Mouse (Mus musculus): Measurements from ENCODE around the gene Kirrel.

The Kirrel gene

DNA sequence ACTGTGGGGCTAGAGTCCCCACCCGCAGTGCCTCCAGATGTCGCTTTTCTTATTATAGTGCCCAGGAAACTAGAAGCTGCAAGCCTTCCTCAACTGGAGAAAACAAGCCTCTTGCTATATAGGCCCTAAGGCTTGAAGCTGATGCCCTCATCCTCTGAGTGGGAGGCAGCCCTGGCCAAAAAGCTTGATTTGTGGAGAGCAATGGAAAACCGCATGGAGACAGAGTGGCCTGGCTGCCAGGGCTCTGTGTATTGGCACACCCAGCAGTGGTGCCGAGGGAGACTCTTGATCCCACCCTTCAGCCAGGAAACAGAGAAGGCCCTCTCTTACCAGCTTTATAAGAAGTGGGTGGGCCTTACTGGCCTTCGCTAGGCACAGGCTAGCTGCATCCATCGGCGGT is 15.4 kb downstream of the Kirrel start:
- Histone ChIP-seq H3K36me3 (ENCODE audit: control insufficient read depth, insufficient read depth, low read length, poor library complexity, severe bottlenecking) (no peaks in the 10 kb centered on the region), H3K27me3 (ENCODE audit: control insufficient read depth, insufficient read depth, low read length, poor library complexity, severe bottlenecking) (no peaks in the 10 kb centered on the region)
- no peak for DNase-seq (ENCODE audit: low read depth, low spot score)

DNA sequence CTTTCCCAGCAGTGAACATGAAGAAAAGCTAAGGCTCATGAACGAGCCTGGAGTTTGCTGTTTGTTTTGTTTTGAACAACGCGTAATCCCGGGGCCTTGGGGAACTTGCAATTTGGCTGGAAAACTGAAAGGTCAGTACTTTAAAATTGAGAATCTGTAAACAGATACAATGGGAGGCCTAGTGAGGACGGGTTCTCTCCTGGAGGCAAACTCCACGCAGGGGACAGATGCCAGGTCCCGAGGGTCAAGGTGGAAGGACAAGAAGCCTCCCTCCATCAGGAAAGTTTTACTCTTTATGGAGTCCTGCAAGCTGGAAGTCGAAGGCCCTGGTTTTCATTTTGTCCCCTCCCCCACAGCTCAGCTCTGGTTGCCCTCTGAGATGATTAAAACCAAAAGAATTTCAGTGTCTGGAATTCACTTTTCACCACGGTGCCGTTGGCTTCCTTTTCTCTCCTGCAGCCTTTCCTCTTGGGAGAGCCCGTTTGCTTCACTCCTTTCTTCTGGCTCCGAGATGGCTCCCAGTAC is 16.7 kb downstream of the Kirrel start:
- DNase-seq (ENCODE audit: low read depth, low spot score): no peak
- H3K27me3 ChIP-seq (ENCODE audit: control insufficient read depth, insufficient read depth, low read length, poor library complexity, severe bottlenecking): no peaks in the 10 kb centered on the region
- no peaks in the 10 kb centered on the region for H3K36me3 ChIP-seq (ENCODE audit: control insufficient read depth, insufficient read depth, low read length, poor library complexity, severe bottlenecking)

DNA sequence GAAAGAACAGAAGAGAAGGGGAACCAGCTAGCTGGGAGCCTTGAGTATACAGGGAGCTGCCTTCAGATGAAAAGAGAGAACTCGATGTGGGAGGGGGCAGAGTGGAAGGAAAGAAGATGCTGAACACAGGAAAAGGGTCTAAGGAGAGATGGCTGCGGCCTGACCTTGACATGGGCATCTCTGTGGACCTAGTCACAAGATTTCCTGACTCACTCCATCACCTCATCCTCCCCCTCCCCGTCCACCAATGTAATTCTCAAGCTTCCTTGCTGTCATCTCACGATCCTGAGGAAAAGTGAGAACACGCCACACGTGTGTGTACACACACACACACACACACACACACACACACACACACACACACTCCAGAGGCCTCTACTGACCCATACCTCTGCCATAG is 17.2 kb downstream of the Kirrel start:
- H3K36me3 ChIP-seq (ENCODE audit: control insufficient read depth, insufficient read depth, low read length, poor library complexity, severe bottlenecking): no peaks in the 10 kb centered on the region
- no peak for DNase-seq (ENCODE audit: low read depth, low spot score)
- no peaks in the 10 kb centered on the region for H3K27me3 ChIP-seq (ENCODE audit: control insufficient read depth, insufficient read depth, low read length, poor library complexity, severe bottlenecking)

DNA sequence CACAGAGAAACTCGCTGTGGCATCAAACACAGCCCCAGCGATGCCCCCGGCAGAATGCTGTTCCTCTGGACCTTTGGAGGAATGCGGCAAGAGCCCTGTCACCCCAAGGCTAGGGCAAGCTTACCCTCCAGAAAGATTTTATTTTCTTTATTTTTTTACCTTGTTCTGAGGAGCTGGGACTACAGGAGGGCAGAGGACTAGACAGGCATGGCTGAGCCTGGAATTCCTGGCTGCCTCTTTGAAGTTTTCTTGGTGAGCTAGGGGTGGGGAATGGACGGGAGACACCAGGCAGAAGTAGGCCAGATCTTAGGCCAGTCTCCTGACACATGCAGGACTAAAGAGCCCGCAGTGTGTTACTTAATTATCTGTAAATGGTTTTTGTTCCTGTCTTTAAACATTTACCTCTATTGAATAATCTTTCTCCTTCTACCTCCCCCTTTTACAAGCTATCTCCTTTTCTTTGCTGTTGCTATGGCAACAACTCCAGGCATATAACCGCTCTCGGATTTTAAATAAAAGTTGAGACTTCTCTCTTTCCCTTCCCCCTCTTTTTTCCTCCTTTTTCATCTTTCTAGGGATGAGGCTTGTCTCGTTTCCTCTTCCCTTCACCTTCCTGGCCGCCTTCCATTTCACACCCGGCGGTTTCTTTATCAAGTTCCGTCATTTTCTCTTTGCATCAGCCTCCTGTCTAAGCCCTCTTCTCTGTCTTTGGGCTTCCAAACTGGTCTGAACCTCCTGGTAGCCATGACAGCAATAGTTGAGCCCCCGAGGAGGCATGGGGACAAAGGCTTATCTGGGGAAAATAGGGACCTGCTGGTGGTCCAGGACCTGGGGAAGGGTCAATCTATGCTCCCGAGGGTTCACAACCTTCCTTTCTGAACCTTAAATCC is 19.9 kb downstream of the Kirrel start:
- no peak for DNase-seq (ENCODE audit: low read depth, low spot score)
- H3K27me3 ChIP-seq (ENCODE audit: control insufficient read depth, insufficient read depth, low read length, poor library complexity, severe bottlenecking): no peaks in the 10 kb centered on the region

DNA sequence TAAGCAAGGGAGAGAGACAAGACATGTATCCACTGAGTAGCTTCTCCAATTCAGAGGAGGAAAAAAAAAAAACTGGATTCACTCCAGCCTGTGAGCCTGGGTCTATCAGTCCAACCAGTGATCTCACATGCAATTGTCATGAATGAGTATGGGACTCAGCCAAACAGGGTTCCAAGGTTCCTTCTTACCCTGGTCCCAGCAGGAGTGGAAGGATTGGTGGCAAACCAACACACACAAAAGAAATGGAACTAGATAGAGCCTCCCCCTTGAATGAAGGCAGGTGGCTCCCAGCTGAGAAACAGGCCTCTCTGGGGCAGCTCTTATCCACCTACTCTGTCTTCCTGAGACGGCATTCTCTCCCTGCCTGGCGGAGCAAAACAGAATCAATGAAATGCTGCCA is 21.5 kb downstream of the Kirrel start:
- no peak for DNase-seq (ENCODE audit: low read depth, low spot score)
- no peaks in the 10 kb centered on the region for H3K36me3 ChIP-seq (ENCODE audit: control insufficient read depth, insufficient read depth, low read length, poor library complexity, severe bottlenecking)

More for the DNA sequence above, 19.9 kb downstream of the Kirrel start:
- no peaks in the 10 kb centered on the region for H3K36me3 ChIP-seq (ENCODE audit: control insufficient read depth, insufficient read depth, low read length, poor library complexity, severe bottlenecking)

DNA sequence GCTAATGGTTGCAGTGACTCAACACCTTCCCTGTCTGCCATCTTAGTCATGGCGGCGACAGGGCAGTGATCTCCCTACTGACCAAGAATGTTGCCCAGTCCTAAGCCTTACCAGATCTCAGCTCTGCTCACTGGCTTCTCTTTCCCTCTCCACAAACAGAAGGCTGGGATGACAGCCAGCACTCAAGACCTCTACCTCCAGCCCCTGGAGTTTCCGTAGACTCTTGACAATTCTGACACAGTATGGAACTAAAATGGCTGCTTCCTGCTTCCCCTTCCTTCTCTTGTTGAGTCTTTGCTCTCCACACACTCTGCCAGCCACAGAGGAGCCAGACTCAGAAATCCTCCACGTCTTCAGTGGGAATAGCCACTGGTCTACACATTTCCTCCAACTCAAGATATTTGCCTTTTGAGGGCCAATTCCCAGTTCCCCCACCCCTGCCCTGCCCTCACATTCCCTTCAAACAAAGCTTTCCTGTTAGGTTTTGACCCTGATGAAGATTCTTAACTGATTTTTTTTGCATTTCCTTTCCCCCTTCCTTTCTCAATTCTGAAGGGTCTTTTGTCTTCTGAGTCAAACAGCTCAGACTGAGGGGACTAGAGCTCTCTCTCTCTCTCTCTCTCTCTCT is 22.3 kb downstream of the Kirrel start:
- DNase-seq (ENCODE audit: low read depth, low spot score): no peak
- no peaks in the 10 kb centered on the region for H3K36me3 ChIP-seq (ENCODE audit: control insufficient read depth, insufficient read depth, low read length, poor library complexity, severe bottlenecking)
- H3K27me3 ChIP-seq (ENCODE audit: control insufficient read depth, insufficient read depth, low read length, poor library complexity, severe bottlenecking): no peaks in the 10 kb centered on the region

More for the DNA sequence above, 21.5 kb downstream of the Kirrel start:
- no peaks in the 10 kb centered on the region for H3K27me3 ChIP-seq (ENCODE audit: control insufficient read depth, insufficient read depth, low read length, poor library complexity, severe bottlenecking)

DNA sequence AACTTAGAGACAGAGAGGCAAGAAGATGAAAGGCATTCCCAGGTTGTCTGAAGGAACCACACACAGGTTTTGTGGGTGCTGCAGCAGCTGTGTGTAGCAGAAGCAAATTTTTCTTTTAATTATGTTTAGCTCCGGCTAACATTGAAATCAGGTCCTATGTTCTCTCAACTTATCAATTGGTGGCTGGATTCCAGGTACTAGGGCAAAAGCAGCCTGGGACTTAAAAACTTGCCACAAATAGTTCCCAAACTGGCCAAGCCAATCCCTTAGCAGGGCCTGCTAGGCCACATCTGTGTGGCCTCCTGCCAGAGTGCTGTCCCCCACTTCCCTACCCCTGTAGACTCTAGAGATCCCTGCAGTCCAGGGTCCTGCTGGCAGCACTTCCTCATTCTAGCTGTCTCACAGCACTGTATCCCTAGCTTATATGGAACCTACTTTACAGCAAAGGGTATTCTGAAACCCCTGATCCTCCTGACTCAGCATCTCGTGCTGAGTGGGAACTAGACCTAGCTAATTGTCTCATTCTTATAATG is 23.2 kb downstream of the Kirrel start:
- no peak for DNase-seq (ENCODE audit: low read depth, low spot score)
- no peaks in the 10 kb centered on the region for H3K36me3 ChIP-seq (ENCODE audit: control insufficient read depth, insufficient read depth, low read length, poor library complexity, severe bottlenecking)

DNA sequence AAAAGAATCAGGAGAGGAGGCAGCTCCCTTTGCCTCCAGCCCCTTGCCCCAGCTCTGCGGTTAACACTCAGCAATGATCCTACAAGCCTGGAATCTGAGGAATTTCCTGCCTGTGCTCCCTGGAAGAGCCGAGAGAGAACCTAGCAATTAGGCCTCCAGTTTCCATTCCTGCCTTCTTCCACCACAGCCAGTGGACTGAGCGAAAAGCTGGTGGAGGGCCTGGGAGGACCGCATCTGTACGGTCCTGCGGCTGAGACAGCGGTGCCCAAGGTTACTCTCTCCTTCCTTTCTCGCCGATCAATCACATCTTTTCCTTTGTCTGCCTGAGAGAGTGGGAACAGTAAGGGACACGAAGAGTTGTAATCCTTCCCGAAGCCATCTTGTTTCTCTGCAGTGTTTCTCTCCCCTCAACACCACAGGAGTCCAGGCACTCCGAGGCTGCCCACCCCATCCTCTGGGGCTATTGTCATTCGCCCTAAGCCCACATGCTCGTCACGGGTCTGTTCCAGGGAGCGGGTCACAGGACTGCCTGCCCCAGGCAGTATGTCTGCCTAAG is 23.8 kb downstream of the Kirrel start:
- no peak for DNase-seq (ENCODE audit: low read depth, low spot score)
- H3K36me3 ChIP-seq (ENCODE audit: control insufficient read depth, insufficient read depth, low read length, poor library complexity, severe bottlenecking): no peaks in the 10 kb centered on the region
- H3K27me3 ChIP-seq (ENCODE audit: control insufficient read depth, insufficient read depth, low read length, poor library complexity, severe bottlenecking): no peaks in the 10 kb centered on the region

More for the DNA sequence above, 23.2 kb downstream of the Kirrel start:
- H3K27me3 ChIP-seq (ENCODE audit: control insufficient read depth, insufficient read depth, low read length, poor library complexity, severe bottlenecking): no peaks in the 10 kb centered on the region

DNA sequence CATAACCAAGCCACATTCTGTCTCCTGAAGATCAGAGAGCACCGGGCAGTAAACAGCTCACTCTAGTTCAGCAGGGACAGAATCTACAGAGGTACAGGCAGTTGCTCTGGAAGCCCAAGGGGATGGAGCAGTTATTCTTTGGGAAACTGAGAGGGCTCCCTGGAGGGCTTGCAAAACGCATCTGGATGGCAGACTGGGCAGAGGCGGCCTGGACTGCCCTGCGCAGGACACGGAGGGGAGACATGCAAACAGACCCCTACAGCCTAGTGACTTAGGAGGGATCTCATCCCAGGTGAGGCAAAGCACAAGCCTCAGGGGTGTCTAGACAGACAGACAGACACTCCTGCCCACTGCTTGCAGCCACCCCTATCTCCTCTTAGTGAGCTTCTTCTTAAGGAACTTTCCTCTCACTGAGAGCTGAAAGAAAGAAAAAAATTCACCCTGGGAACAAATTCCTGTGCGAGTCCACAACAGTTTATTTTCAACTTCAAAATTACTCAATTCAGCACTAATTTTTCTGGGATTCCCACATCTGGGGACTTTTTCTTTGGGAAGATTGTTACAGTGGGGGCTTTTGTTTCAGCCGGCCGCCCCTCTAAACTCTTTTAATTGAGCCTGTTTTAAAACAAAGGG is 24.4 kb downstream of the Kirrel start:
- H3K27me3 ChIP-seq (ENCODE audit: control insufficient read depth, insufficient read depth, low read length, poor library complexity, severe bottlenecking): no peaks in the 10 kb centered on the region
- no peak for DNase-seq (ENCODE audit: low read depth, low spot score)
- no peaks in the 10 kb centered on the region for H3K36me3 ChIP-seq (ENCODE audit: control insufficient read depth, insufficient read depth, low read length, poor library complexity, severe bottlenecking)

DNA sequence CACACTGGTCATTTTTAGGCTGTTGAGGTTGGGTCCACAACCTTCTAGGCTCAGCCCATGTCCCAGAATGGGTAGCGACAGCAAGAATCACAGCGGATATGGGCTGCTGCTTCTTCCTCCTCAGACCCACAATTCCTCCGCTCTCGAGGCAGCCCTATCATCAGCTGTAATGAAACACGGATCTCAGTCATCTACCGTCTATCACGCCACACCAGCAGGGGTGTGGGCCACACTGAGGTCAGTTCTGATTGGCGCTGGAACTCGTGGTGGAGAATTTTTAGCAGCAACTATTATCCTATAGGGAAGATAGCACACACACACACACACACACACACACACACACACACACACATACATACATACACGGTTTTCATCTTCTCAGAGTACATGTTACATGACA is 25.1 kb downstream of the Kirrel start:
- no peak for DNase-seq (ENCODE audit: low read depth, low spot score)
- no peaks in the 10 kb centered on the region for H3K36me3 ChIP-seq (ENCODE audit: control insufficient read depth, insufficient read depth, low read length, poor library complexity, severe bottlenecking)
- no peaks in the 10 kb centered on the region for H3K27me3 ChIP-seq (ENCODE audit: control insufficient read depth, insufficient read depth, low read length, poor library complexity, severe bottlenecking)

DNA sequence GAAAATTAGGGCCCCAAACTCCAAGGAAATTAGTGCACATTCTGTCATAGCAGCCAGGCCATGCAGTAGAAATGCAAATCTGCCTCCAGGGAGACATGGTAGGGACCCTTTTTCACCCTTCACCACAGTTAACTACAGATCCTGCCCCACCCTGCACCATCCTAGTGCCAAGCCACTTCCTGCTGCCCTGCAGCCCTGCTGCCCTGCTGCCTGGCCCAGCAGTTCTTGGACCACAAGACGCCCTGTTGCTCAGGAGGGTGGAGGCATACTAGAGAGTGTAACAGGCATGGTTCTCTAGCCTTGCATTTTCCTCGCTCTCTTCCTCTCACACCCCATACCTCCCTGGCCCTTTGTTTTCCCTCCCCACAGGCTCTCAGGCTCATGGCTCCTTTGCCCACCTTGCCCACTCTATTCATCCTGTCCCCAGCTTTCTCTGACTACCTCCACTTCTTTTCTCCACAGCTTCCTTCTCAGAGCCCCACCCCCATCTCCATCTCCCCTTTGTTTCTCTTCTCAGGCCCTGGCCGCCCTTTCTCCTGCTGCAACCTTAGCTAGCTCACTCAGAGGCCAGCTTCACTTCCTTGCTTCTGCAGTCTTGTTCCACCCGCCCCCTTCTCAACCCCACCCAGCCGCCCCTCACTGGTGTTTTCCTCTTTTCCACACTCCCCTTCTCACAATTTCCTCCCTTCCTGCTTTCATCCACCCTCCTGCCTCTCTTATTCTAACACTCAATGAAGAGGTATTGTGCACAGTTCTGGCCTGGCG is 29.9 kb downstream of the Kirrel start:
- Histone ChIP-seq H3K27me3 (ENCODE audit: control insufficient read depth, insufficient read depth, low read length, poor library complexity, severe bottlenecking) (no peaks in the 10 kb centered on the region), H3K36me3 (ENCODE audit: control insufficient read depth, insufficient read depth, low read length, poor library complexity, severe bottlenecking) (no peaks in the 10 kb centered on the region)
- no peak for DNase-seq (ENCODE audit: low read depth, low spot score)

DNA sequence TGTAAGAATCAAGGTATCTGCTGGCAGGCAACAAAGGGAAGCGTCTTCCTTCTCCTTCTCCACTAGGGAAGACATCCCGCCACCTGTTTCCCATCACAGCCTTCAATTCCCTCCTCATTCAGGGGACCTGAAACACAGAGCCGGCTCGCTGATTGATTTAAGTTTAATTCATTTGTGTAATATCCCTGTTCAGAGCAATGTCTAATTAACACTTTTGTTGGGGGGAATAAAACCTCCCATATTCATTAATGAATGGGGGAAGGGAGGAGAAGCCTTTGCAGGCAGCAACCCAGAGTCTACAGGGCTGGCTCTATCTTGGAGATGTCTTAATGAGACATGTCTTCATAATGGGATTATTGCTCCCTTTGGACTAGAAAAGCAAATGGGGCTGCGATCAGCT is 34.3 kb downstream of the Kirrel start:
- DNase-seq (ENCODE audit: low read depth, low spot score): no peak

DNA sequence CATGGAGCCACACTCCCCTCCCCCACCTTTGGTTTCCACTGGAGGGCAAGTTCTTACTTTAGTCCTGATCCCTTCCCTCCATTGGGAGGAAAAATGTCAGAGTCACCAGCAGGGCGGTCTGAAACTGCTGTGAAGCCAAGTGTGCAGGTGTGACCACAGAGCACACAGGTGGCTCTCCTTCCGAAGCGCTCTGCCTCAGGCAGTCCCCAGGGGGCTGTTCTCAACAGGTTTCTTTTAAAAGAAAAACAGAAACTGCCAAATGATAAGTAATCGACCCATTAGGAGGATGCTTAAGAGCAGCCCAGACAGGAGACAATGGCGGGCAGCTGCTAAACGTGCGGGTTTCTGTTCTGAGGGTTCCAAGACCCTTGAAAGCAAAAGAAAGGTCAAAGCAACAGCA is 37.8 kb downstream of the Kirrel start:
- Histone ChIP-seq H3K36me3 (ENCODE audit: control insufficient read depth, insufficient read depth, low read length, poor library complexity, severe bottlenecking) (no peaks in the 10 kb centered on the region), H3K27me3 (ENCODE audit: control insufficient read depth, insufficient read depth, low read length, poor library complexity, severe bottlenecking) (no peaks in the 10 kb centered on the region)
- DNase-seq (ENCODE audit: low read depth, low spot score): peak; percentile 38

More for the DNA sequence above, 34.3 kb downstream of the Kirrel start:
- no peaks in the 10 kb centered on the region for H3K27me3 ChIP-seq (ENCODE audit: control insufficient read depth, insufficient read depth, low read length, poor library complexity, severe bottlenecking)
- H3K36me3 ChIP-seq (ENCODE audit: control insufficient read depth, insufficient read depth, low read length, poor library complexity, severe bottlenecking): no peaks in the 10 kb centered on the region

DNA sequence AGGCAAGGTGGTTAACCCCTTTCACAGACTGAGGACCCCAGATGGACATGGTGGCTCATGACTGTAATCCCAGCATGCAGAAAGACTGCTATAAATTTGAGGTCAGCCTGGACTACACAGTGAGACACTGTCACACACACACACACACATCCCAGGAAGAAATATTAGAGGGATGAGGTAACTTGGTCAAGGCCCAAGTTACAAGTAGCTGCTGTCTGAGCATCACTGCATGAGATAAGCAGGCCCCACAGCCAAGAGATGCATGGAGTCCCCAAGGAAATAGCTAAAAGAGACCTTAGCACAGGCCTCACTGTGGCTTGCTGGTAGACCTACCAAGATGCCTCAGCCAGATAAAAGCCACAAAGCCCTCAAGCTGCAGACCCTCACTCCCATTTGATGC is 39.6 kb downstream of the Kirrel start:
- no peaks in the 10 kb centered on the region for H3K36me3 ChIP-seq (ENCODE audit: control insufficient read depth, insufficient read depth, low read length, poor library complexity, severe bottlenecking)
- H3K27me3 ChIP-seq (ENCODE audit: control insufficient read depth, insufficient read depth, low read length, poor library complexity, severe bottlenecking): no peaks in the 10 kb centered on the region
- no peak for DNase-seq (ENCODE audit: low read depth, low spot score)
